Mouse (Mus musculus) common myeloid progenitor, adult 5-6 weeks (primary cell): ENCODE data around the gene Fnbp1. TPM values are rescaled to one million over a fixed set of nuclear protein-coding genes. Genes with fewer than 3 reads are reported as not detected.
A peak's percentile ranks its signal among the peaks of the same experiment; 100 is the strongest.

Experiments
- ATAC-seq: replicated peaks from 2 replicates; pipeline ENCODE4 v1.8.0; 2016; ENCODE audit warnings: low read depth, mild to moderate bottlenecking, moderate TSS enrichment, inconsistent platforms; ENCODE audit not compliant: poor library complexity, severe bottlenecking
- total RNA-seq: library from RNA; stranded (forward); fragments of 200-1000, 187-1606 nt; gene quantifications from 2 replicates; pipeline ENCODE4 v1.2.3, GENCODE M21; 2017

Gene Fnbp1
- total RNA-seq, 1 experiment from 2014 or later: 43.4 TPM

GRCm38 (mm10) chr2:31151892-31152812 lies 10.3 kb upstream of the Fnbp1 start, which contains the start of gene Gpr107:
Gene Gpr107, plus strand, starts transcription at chr2:31152316.
- peak; percentile 92 for ATAC-seq

- ATAC-seq: peak; percentile 47
Observed at GRCm38 (mm10) chr2:31150762-31151161, 9.0 kb upstream of the Fnbp1 start.

GRCm38 (mm10) chr2:31147054-31147453 lies 5.2 kb upstream of the Fnbp1 start:
- no peak for ATAC-seq

- ATAC-seq: peak; percentile 28
Observed at GRCm38 (mm10) chr2:31144901-31145300, 3.1 kb upstream of the Fnbp1 start.

- ATAC-seq: no peak
Observed at GRCm38 (mm10) chr2:31143768-31144695, 2.2 kb upstream of the Fnbp1 start.

GRCm38 (mm10) chr2:31143326-31143725 lies 1.5 kb upstream of the Fnbp1 start:
- ATAC-seq: peak; percentile 53

- no peak for ATAC-seq
Observed at GRCm38 (mm10) chr2:31142505-31142904, 697 bp upstream of the Fnbp1 start.

GRCm38 (mm10) chr2:31141074-31141866 lies 538 bp downstream of the Fnbp1 start:
- ATAC-seq: no peak

GRCm38 (mm10) chr2:31140772-31141073 lies 1.1 kb downstream of the Fnbp1 start:
- ATAC-seq: no peak

GRCm38 (mm10) chr2:31139991-31140771 lies 1.6 kb downstream of the Fnbp1 start:
- no peak for ATAC-seq

- no peak for ATAC-seq
Observed at GRCm38 (mm10) chr2:31139174-31139632, 2.6 kb downstream of the Fnbp1 start.

- no peak for ATAC-seq
Observed at GRCm38 (mm10) chr2:31137018-31137590, 4.7 kb downstream of the Fnbp1 start.

- ATAC-seq: no peak
Observed at GRCm38 (mm10) chr2:31136338-31136737, 5.5 kb downstream of the Fnbp1 start.

- ATAC-seq: no peak
Observed at GRCm38 (mm10) chr2:31135512-31135931, 6.3 kb downstream of the Fnbp1 start.

- no peak for ATAC-seq
Observed at GRCm38 (mm10) chr2:31133981-31134380, 7.8 kb downstream of the Fnbp1 start.

- ATAC-seq: no peak
Observed at GRCm38 (mm10) chr2:31132682-31133081, 9.1 kb downstream of the Fnbp1 start.

- ATAC-seq: peak; percentile 74
Observed at GRCm38 (mm10) chr2:31130815-31131299, 11.0 kb downstream of the Fnbp1 start.

- no peak for ATAC-seq
Observed at GRCm38 (mm10) chr2:31129742-31130518, 11.9 kb downstream of the Fnbp1 start.
